Mouse (Mus musculus) C2C12 (cell line): ENCODE results near the gene Txk. TPM values are rescaled to one million over a fixed set of nuclear protein-coding genes. Genes with fewer than 3 reads are reported as not detected.

ENCODE experiments used
- H3K27me3 ChIP-seq: one replicate; pipeline ENCODE4 v1.6.1; 2011; ENCODE audit not compliant: control insufficient read depth, insufficient read depth, insufficient read length
- H3K36me3 ChIP-seq: one replicate; pipeline ENCODE4 v1.6.1; 2011; ENCODE audit not compliant: control insufficient read depth, insufficient read depth
- H3K4me3 ChIP-seq: one replicate; pipeline ENCODE4 v1.5.1; 2011; ENCODE audit warnings: mild to moderate bottlenecking, control low read depth; ENCODE audit not compliant: poor library complexity, insufficient read depth, severe bottlenecking
- H3K79me2 ChIP-seq: one replicate; pipeline ENCODE4 v1.6.1; 2011; ENCODE audit not compliant: control insufficient read depth, insufficient read depth
- H3K79me3 ChIP-seq: one replicate; pipeline ENCODE4 v1.6.1; 2011; ENCODE audit warnings: low read depth, control low read depth
- H3ac ChIP-seq: one replicate; pipeline ENCODE3; 2011; ENCODE audit warnings: low read depth; ENCODE audit not compliant: control insufficient read depth, insufficient read length
- CEBPB ChIP-seq: IDR thresholded peaks from one replicate; pipeline ENCODE4 v1.6.1; 2011; ENCODE audit warnings: low read depth, mild to moderate bottlenecking, control low read depth, moderate library complexity
- CTCF ChIP-seq: IDR thresholded peaks from one replicate; pipeline ENCODE4 v1.5.1; 2011; ENCODE audit not compliant: control insufficient read depth, insufficient read depth, insufficient read length
- FOSL1 ChIP-seq: IDR thresholded peaks from one replicate; pipeline ENCODE4 v1.8.0; 2011; ENCODE audit warnings: mild to moderate bottlenecking, low read length; ENCODE audit not compliant: poor library complexity, insufficient read depth, severe bottlenecking
- MAX ChIP-seq: IDR thresholded peaks from one replicate; pipeline ENCODE4 v1.6.1; 2011; ENCODE audit warnings: mild to moderate bottlenecking, control low read depth
- MYOD1 ChIP-seq: IDR thresholded peaks from one replicate; pipeline ENCODE4 v1.6.1; 2011; ENCODE audit warnings: low read depth; ENCODE audit not compliant: control insufficient read depth, insufficient read length
- MYOG ChIP-seq: IDR thresholded peaks from one replicate; pipeline ENCODE4 v1.6.1; 2011; ENCODE audit not compliant: control insufficient read depth, insufficient read length; ENCODE audit errors: extremely low read depth
- USF1 ChIP-seq: IDR thresholded peaks from one replicate; pipeline ENCODE4 v1.6.1; 2011; ENCODE audit warnings: low read depth, mild to moderate bottlenecking, control low read depth, moderate library complexity
- polyA plus RNA-seq: library from polyadenylated mRNA; unstranded; fragments of >200 nt; fragmentation: generic; extraction: Trizol; gene quantifications from one replicate; pipeline ENCODE4 v1.2.1, GENCODE M21; 2012; ENCODE audit warnings: missing spikeins

Gene Txk
- polyA plus RNA-seq, 1 experiment: 0.04 TPM

DNA sequence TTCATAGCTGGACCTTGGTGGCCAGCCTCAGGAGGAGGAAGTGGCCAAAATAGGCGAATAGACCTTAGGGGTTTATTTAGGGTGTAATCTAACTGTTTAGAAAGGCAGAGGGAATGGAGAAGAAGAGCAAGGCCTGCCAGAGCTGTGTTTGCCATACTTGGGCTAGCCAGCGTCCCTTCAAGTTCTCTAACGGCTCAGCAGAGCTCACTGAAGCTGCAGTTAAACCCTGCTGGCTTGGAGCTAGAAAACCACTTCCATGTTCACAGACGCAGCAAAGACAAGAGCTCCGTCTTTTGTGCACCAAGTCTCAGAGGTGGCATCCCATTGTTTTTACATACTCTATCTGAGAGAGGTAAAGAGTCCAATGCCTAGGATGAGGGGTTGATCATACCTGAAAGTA is 2.4 kb downstream of the Txk start:
- Histone ChIP-seq H3K36me3 (no peaks in the 10 kb centered on the region), H3K4me3 (no peak overlapping the region), H3ac (no peak overlapping the region), H3K27me3 (no peaks in the 10 kb centered on the region), H3K79me2 (no peaks in the 10 kb centered on the region), H3K79me3 (no peaks in the 10 kb centered on the region)
- TF ChIP-seq MYOD1 (no peak), MYOG (no peak), CEBPB (no peak), USF1 (no peak), FOSL1 (no peak), MAX (no peak), CTCF (no peak)

DNA sequence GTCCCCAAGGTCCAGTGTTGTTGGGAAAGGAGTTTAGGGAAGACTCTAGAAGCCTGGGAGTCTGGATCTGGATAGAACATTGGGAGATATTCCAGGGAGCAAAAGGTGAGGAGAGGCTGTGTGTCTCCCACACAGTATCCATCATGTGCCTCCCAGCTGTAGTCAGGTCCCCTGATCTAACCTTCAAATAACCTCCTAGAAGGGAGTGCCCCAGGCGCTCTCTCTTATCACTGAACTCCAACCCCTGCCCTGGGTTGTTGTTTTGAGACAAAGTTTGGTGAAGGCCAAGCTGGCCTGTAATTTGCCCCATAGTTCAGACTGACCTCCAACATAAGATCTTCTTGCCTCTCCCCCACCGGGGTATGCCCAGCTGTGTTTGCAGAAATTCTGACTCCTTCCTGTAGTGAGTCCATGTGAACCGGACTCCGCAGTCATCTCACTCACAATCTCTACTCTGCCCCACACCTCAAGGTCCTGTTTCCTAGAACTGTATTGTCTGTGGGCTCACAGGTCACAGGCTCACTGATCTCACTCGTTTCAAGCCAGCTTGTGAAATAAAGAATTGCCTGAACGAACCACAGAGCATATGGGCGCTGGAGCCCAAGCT is 3.8 kb downstream of the Txk start:
- TF ChIP-seq CTCF (no peak), CEBPB (no peak), FOSL1 (no peak), USF1 (no peak), MAX (no peak), MYOG (no peak)
- H3K27me3 ChIP-seq: no peaks in the 10 kb centered on the region
- no peak overlapping the region for H3ac ChIP-seq
- H3K4me3 ChIP-seq: no peak overlapping the region
- no peaks in the 10 kb centered on the region for H3K36me3 ChIP-seq
- no peaks in the 10 kb centered on the region for H3K79me2 ChIP-seq
- no peaks in the 10 kb centered on the region for H3K79me3 ChIP-seq

DNA sequence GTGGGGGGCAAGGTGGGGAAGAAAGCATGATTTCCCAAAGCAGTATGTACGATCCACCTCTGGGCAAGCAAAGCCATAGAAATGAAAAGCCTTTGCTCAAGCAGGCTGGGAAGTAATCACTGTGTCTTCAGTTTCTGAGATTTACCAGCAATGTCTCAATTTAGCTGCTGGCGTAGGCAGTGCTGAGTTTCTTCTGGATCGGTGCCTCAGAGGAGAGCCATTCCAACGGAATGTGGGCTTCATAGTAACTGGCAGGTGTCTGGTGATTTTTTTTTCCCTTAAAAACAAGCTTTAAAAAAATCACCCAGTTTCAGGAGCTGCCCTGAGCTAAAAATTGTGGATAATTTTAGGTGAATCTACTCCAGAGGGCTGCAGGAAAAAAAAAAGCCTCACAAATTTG is 5.2 kb downstream of the Txk start:
- H3K36me3 ChIP-seq: no peaks in the 10 kb centered on the region
- no peak for TF ChIP-seq MYOD1
- no peak for TF ChIP-seq USF1
- no peak for TF ChIP-seq FOSL1
- no peak for TF ChIP-seq MAX
- no peak for TF ChIP-seq CTCF
- H3K79me3 ChIP-seq: no peaks in the 10 kb centered on the region
- H3K27me3 ChIP-seq: no peaks in the 10 kb centered on the region
- no peaks in the 10 kb centered on the region for H3K79me2 ChIP-seq
- H3ac ChIP-seq: no peak overlapping the region
- H3K4me3 ChIP-seq: no peak overlapping the region

DNA sequence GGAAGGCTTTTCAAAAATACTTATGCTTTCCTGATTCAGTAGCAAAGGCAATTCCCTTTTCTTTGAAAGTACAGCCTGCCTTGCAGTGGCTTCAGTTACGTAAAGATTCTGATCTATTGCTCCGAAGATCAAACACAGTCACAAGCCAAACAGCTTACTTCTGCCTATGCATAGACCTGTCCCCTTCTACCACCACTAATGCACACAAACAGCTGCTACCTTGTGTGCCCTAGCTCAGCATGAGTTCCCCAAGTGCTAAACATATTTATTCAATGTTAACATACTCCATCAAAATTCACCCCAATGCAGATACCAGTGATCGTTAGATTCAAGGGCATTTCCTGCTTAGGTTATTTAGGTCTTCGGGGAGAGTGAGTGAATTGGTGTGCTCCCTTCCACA is 6.1 kb downstream of the Txk start:
- Histone ChIP-seq H3K27me3 (no peaks in the 10 kb centered on the region), H3K36me3 (no peaks in the 10 kb centered on the region), H3K79me3 (no peaks in the 10 kb centered on the region), H3ac (no peak overlapping the region), H3K79me2 (no peaks in the 10 kb centered on the region), H3K4me3 (no peak overlapping the region)
- TF ChIP-seq MYOG (no peak), MAX (no peak), FOSL1 (no peak), USF1 (no peak), CEBPB (no peak), CTCF (no peak)

DNA sequence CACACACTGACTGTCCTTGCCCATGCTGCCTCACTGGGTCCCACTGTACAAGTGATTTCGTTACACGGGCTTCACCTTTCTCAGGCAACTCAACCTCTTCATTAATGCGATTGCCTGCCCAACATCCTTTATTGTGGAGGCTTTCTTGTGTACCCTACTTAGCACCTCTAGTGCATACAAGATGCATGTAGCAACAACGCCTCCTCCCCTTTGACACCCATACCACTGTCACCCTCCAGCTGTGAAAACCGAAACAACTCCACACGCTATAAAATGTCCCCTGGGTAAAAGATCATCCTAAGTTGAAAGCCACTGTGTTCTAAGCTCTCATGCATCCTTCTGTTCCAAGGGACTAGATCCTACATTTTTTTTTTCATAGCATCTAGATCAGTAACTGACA is 9.5 kb downstream of the Txk start:
- H3K79me3 ChIP-seq: no peaks in the 10 kb centered on the region
- no peak overlapping the region for H3ac ChIP-seq
- no peaks in the 10 kb centered on the region for H3K79me2 ChIP-seq
- TF ChIP-seq USF1 (no peak), CTCF (no peak), CEBPB (no peak), FOSL1 (no peak), MAX (no peak), MYOD1 (no peak), MYOG (no peak)
- no peak overlapping the region for H3K4me3 ChIP-seq
- H3K27me3 ChIP-seq: no peaks in the 10 kb centered on the region
- no peaks in the 10 kb centered on the region for H3K36me3 ChIP-seq

DNA sequence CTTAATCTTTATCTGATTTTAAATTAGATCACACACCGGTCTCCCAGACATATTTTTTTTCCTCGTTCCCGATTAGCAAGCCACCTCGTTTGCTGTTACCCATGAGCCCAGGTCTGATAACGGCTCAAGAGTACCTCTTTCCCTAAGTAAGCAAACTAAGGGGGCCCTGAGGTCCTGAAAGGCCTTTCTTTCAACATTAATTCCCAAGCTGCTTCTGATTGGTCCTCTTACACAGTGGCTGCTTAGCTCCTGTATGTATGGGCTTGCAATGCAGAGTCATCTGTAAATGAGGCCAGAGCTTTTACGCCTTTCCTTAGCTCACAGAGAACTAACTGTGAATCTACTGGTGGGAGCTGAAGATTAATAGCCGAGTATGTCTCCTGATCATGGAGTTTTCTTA is 15.7 kb downstream of the Txk start:
- H3K79me2 ChIP-seq: no peaks in the 10 kb centered on the region
- no peaks in the 10 kb centered on the region for H3K27me3 ChIP-seq
- TF ChIP-seq CEBPB (no peak), MAX (no peak), CTCF (no peak), MYOD1 (no peak), USF1 (no peak)
- H3K36me3 ChIP-seq: no peaks in the 10 kb centered on the region
- H3K4me3 ChIP-seq: no peak overlapping the region
- H3K79me3 ChIP-seq: no peaks in the 10 kb centered on the region
- H3ac ChIP-seq: no peak overlapping the region
